Mouse (Mus musculus): ENCODE data around the gene Spns1.
"Not testable (repeated sequence)": the region's sequence is repeated elsewhere in the genome, so short reads cannot be mapped to it uniquely, and the experiment has no call there.

The Spns1 gene

DNA sequence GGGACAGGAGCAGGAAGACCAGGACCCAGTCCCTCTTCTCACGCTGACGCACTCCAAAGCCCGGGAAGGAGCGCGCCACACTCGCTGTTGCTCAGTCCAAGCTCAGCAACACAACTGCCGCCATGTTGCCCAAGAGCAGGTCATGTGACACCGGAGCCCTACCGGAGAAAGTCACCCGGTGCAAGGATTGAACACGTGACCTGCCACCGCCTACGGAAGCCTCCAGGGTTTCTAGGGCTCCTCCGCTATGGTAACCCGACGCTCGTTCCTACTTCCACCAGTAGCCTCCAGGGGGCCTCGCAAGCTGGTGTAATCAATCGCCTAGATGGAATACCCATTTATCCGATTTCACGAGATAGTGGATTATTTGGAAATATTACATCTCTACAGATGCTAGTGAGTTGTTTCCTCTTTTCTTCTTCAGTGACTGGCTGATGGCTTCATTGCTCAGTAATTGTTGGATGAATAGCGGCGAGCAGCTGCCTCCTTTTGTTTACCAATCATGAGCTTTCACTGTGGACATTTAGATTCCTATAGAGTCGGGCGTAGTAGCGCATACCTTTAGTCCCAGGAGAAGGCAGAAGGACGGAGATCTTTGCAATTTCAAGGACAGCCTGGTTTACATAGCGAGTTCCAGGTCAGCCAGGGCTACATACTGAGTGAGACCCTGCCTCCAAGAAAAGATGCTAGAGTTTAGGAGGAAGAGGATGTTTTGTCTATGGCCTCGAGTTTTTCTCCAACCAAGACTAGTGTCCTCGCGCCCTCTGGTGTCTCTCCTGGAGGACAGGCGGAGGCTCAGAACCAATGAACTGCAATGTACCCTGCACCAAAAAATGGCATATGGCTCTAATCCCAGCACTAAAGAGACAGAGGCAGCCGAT is at the start of gene Spns1:
Spns1 (minus strand) TSS at position 173 of the 881 bp plus-strand sequence.
- DNase-seq (ENCODE audit: low spot score in 2 of 2), result peak; percentile 99

- no peak for DNase-seq (ENCODE audit: low spot score in 2 of 2)
Observed at GRCm38 (mm10) chr7:126424161-126424560, 46.9 kb upstream of the Spns1 start.

DNA sequence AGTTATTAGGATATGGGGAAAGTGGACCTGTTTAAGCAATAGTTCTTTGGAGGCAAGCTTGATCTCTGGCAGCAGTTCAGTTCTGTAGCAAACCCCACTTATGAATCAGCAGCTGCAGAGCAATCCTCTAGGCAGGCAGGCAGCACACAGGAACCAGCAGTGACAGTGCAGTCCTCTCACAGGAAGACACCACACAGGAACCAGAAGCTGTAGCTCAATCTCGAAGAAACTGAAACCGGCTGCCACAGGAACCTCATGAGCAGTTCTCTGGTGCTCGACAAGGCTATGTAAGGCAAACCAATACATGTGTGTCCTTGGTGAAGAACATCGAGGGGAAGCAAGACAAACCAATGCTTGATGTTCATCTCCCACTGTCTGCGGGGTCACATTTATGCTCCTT is 44.5 kb upstream of the Spns1 start:
- no peak for DNase-seq (ENCODE audit: low spot score in 2 of 2)

DNA sequence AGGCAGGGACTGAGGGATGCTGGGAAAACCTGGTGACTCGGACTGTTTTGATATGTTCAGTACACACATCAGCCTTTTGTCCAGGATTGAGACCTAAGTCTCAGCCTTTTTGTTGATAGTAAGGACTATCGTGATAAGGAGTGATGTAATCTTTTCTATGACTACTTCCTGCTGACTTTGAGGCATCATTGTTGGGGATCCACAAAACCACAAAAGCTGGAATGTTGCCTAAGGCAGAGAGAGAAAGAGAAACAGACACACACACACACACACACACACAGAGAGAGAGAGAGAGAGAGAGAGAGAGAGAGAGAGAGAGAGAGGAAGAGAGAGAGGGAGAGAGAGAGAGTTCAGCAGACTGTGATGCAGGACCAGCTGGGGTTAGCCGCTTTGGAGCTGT is 41.2 kb upstream of the Spns1 start:
- DNase-seq (ENCODE audit: low spot score in 2 of 2), result no peak

- DNase-seq (ENCODE audit: low spot score in 2 of 2), result no peak
Observed at GRCm38 (mm10) chr7:126417606-126418005, 40.4 kb upstream of the Spns1 start.

GRCm38 (mm10) chr7:126417045-126417444 is 39.8 kb upstream of the Spns1 start:
- DNase-seq (ENCODE audit: low spot score in 2 of 2), result no peak

DNA sequence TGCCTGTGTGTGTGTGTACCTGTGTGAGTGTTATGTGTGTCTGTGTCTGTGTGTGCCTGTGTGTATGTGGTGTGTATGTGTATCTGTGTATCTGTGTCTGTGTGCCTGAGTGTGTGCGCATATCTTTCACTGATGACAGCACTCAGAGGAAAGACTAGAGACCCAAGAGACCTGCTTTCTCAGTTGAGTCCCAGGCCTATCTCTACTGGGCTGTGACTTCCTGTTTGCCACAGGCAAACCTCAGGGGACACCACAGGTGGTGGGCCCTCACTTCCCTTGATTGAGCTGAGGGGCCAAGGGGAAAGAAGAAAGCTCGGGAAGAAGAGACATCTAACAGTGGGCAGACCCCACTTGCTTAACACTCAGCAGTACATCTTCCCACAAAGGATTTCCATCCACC is 39.4 kb upstream of the Spns1 start:
- DNase-seq (ENCODE audit: low spot score in 2 of 2), result no peak

GRCm38 (mm10) chr7:126414725-126415124 is 37.5 kb upstream of the Spns1 start, which contains the start of gene Cd19:
Gene Cd19, minus strand, starts transcription at chr7:126414889.
- DNase-seq (ENCODE audit: low spot score in 2 of 2), result no peak

DNA sequence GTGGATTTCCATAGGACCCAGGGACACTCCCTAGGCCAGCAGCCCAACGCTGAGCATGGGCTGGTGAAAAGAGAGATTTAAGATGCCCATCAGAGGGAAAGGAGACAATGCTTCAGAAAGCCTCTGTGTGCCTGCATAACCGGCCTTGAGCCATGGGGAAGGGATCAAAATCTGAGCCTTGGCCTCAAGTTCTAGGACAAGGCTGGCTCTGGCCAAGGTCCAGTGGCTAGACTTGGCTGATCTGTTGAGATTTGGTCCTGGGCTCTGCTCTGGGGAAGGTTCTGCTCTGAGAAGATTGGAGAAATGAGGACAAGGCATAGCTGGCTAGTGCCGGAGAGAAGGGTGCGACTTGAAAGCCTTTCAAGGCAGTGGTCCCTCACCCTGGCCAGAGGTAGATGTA is 33.8 kb upstream of the Spns1 start:
- DNase-seq (ENCODE audit: low spot score in 2 of 2), result no peak

GRCm38 (mm10) chr7:126408686-126409085 is 31.4 kb upstream of the Spns1 start:
- DNase-seq (ENCODE audit: low spot score in 2 of 2), result no peak

- DNase-seq (ENCODE audit: low spot score in 2 of 2), result not testable (repeated sequence)
Observed at GRCm38 (mm10) chr7:126402518-126402917, 25.3 kb upstream of the Spns1 start.

DNA sequence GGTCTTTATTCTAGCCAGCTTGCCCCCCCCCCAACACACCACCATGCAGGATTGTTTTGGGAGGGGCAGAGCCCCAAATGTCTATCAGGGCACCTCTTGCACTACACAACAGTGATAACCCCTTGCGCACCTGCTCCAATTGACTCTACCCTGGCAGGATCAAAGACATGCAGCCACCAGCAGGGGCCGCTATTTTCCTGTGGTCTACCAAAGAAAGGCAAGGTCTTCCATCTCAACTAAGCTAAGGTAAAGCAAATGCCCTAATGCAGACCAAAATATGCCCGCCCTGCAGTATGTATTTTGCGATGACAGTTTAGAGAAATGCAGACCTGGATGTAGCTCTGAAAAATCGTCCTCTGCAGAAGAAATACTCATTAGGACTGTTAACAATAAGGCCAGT is 22.3 kb upstream of the Spns1 start:
- peak; percentile 75 to 86 for DNase-seq (ENCODE audit: low spot score in 2 of 2)

- no peak for DNase-seq (ENCODE audit: low spot score in 2 of 2)
Observed at GRCm38 (mm10) chr7:126397822-126398221, 20.6 kb upstream of the Spns1 start.

GRCm38 (mm10) chr7:126397221-126397620 is 20.0 kb upstream of the Spns1 start:
- no peak for DNase-seq (ENCODE audit: low spot score in 2 of 2)

GRCm38 (mm10) chr7:126396298-126397119 is 19.3 kb upstream of the Spns1 start, which contains the start of gene Nfatc2ip:
Gene Nfatc2ip, minus strand, starts transcription at chr7:126396737.
- DNase-seq (ENCODE audit: low spot score in 2 of 2), result peak; percentile 96 to 97

GRCm38 (mm10) chr7:126392086-126392884 is 15.0 kb upstream of the Spns1 start:
- not testable (repeated sequence) for DNase-seq (ENCODE audit: low spot score in 2 of 2)

DNA sequence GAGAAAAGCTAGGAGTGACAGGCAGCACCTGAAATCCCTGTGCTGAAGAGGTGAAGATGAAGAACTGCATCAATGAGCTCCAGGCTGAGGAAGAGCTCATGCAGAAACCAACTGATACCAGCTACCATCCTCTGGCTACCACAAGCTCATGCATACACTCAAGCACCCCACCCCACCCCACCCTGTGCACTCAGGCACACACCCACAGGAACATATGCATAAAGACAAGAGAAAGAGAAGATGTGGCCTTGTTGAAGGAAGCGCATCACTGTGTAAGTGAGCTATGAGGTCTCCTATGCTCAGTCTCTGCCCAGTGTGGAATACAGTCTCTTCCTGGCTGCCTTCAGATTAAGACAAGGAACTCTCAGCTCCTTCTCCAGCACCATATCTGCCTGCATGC is 10.9 kb upstream of the Spns1 start:
- no peak for DNase-seq (ENCODE audit: low spot score in 2 of 2)

- no peak for DNase-seq (ENCODE audit: low spot score in 2 of 2)
Observed at GRCm38 (mm10) chr7:126383565-126383964, 6.3 kb upstream of the Spns1 start.

- peak; percentile 50 to 53 for DNase-seq (ENCODE audit: low spot score in 2 of 2)
Observed at GRCm38 (mm10) chr7:126376903-126377277, 360 bp downstream of the Spns1 start.

DNA sequence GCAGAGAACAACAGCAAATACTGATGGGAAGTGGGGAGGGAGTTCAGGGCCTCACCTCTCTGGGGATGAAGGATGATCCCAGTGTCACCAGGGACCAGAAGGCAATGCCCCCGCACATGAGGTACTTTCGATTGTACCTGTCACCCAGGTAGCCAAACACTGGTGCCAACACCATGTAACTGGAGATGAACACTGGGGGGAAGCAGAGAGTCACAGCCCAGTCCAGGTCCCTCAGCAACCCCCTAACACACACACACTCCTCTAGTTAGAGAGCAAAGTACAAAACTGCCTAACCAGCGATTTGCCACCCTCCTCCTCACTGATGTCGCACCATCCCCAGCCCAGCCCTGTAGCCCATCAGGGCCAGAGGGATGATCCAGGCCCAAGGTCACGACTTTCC is 2.2 kb downstream of the Spns1 start:
- DNase-seq (ENCODE audit: low spot score in 2 of 2), result no peak

- no peak for DNase-seq (ENCODE audit: low spot score in 2 of 2)
Observed at GRCm38 (mm10) chr7:126374526-126374925, 2.7 kb downstream of the Spns1 start.

GRCm38 (mm10) chr7:126373007-126373406 is 4.2 kb downstream of the Spns1 start:
- DNase-seq (ENCODE audit: low spot score in 2 of 2), result no peak
